Mouse (Mus musculus): ENCODE data around the gene Topbp1.

The Topbp1 gene

DNA sequence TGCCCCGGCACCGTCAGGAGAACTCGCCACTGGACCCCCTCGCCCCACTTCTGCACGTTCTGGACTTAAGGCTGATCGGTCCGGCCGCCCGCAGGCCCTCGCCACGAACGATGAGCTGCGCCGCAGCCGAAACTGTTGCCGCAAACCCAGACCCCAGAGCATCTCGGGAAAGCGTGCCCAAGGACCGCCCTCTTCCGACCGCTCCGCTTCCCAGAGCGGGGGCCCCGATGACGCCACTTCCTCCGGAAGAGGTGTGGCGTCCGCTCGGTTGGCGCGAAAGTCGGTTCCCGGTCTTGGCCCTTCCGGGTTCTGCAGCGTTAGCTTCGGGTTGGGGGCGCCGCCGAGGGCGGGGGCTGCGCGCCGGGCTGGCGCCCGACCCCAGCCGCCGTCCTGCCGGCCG lies at the start of gene Topbp1, which contains the start of gene 1300017J02Rik:
Gene Topbp1, plus strand, starts transcription at position 289 of the 400 bp plus-strand sequence.
Gene 1300017J02Rik, minus strand, starts transcription at position 156 of the 400 bp plus-strand sequence.
- in situ Hi-C loops (cut with MboI, MseI): loop anchor here in 1 of 2 experiments (5.0 kb wide), 1 partner anchor 78 kb away; no protein-coding TSS in a partner anchor

DNA sequence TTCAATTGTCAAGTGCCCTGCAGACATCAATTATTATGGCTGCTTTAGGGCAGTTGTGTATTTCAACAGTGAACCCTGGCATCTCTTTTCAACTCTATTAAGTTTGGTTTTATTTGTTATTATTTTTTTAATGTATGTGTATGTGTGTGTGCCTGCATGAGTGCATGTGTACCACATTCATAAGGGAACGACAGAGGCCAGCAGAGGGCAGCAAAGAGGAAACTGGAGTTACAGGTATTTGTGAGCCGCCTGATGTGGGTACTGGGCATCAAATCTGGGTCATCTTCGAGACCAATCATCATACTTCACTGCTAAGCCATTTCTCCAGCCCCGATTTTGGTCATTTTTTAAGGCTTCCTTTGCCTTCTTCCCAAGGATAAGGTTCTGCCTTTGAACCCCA lies 39.2 kb upstream of the Topbp1 start:
- in situ Hi-C loops (cut with MboI, MseI): no loop called here

DNA sequence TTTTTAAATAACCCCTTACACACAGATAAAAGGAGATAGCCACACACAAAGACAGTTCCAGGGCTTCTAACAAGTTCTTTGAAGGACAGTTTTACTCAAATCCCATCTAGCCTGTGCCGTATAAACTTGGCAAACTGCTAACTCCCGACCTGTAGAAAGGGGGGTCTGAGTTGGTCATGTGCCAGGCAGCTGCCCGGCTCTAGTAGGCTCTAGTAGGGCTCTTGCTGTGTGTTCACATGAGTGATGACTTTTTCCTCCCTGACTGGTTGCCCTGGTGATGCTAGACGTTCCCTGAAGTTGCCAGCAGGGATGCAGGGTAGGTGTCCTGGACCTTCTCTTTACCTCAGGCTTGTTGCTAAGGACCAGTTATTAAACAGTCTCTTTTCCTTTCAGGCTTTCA lies 33.9 kb upstream of the Topbp1 start:
- in situ Hi-C loops (cut with MboI, MseI): no loop called here

DNA sequence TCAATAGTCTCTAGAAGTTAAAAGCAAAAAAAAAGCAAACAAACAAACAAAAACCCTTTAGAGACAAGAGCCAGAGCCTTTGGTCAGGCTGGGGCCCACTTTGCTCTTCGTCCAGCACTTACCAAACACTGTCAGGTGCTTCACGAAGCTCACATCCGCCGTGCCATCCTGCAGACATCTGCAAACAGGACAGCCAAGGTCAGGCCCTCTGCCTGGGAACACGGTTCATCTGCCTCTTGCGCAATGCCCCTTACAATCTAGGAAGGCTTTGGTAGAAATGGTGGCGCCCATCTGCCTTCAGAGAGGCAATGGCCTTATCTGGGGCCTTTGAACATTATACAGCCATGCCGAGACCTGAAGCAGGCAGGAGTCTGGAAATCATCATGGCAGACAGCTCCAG lies 30.2 kb upstream of the Topbp1 start:
- in situ Hi-C loops (cut with MboI, MseI): loop anchor here in 1 of 2 experiments (25.0 kb wide), 1 partner anchor 188 kb away; no protein-coding TSS in a partner anchor

DNA sequence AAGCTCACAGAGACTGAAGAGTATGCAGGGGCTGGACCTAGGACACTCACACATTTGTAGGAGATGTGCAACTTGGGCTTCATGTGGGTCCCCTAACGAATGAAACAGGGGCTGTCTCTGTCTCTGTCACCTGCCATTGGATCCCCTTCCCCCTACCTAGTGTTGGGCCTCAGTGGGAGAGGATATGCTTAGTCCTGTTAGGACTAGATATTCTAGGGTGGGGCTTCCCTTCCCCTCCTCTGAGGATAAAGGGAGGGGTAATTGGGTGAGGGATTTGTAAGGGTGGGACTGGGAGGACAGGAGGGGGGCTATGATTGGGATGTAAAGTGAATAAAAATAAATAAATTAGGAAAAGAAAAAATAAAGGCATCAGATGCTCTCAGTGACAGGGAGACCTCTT lies 29.3 kb upstream of the Topbp1 start:
- in situ Hi-C loops (cut with MboI, MseI): loop anchor here in 1 of 2 experiments (25.0 kb wide), 1 partner anchor 188 kb away; no protein-coding TSS in a partner anchor

DNA sequence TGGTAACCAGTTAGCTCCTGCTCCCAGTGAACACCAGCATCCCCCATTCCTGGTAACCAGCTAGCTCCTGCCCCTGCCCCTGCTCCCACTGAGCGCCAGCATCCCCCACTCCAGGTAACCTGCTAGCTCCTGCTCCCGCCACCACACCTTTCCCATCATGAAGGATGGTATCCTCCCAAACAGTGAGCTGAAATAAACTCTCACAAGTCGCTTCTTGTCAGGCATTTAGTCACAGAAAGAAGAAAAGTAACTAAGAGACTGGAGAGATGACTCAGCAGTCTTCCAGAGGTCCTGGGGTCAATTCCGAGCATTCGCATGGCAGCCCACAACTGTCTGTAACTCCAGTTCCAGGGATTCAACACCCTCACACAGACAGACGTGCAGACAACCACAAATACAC lies 28.1 kb upstream of the Topbp1 start:
- in situ Hi-C loops (cut with MboI, MseI): loop anchor here in 1 of 2 experiments (25.0 kb wide), 1 partner anchor 190 kb away; no protein-coding TSS in a partner anchor

DNA sequence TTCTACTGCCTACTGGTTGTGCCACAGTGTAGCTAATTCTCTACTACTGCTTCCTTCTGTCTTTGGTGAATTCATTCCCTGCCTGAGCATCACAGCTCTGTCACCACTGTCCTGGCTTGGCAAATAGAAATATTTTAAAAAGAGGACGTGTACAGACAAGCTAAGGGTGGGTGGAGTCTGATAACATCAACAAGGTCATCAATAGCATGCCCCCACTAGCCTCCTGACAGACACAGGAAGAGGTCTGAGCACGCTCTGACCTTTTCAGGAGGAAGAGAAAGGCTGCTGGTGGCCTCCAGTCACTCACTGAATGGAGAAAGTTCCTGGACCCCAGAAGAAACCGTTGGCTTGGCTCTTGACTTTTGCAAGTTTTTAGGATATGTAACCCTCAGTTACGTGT lies 18.6 kb upstream of the Topbp1 start:
- in situ Hi-C loops (cut with MboI, MseI): loop anchor here (10.0 to 25.0 kb wide), 2 partner anchors 199 to 202 kb away; no protein-coding TSS in a partner anchor

DNA sequence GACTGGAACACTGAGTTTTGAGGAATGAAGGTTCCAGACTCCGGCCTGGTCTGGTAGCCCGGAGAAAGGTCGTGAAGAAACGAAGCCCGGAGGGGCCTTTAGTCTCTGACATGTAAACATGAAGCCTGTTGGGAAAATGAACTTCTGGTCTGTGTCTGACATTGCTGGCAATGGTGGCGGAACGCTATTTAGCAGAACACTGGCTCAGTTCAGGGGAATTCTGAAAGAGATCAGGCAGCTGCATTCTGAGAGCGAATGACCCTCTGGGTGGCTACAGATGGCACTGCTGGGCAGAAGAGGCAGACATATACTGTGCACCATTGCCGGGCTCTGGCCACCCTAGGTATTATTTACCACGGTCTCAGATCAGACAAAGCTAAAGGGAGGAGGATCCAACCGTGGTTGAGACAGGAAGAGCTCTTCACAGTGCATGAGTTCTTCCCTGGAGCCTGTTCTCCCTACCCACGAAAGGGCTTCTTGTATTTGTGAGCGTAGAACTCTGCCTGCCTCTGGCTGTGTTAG lies 18.1 kb upstream of the Topbp1 start:
- in situ Hi-C loops (cut with MboI, MseI): loop anchor here (10.0 to 25.0 kb wide), 2 partner anchors 200 to 202 kb away; no protein-coding TSS in a partner anchor

DNA sequence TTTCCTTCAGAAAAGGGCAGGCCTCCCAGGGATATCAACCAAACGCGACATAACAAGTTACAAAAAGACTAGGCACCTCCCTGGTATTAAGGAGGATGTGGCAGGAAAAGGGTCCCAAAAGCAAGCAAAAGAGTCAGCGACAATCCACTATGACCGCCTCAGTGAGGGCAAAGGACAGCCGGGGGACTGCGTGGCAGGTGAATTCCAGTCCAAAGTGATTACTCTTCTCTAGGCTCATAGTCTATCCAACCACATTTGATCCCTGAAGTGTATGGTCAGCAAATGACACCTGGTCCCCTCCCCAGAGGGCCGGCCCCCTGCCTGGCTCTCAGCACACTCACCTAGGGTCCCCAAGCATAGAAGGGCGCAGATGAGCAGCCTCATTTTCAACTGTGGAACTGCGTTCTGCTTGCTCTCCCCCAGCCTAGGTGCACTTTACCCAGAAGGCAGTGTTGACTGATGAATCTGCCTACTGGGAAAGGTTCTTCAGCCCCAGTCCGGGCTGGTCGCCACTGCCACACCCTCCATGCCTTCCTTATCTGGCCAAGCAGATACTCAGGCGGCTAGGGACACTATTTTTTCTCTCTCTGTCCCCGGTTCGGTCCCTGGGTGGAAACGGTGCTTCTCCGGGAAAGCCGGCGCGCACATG lies 17.1 kb upstream of the Topbp1 start:
- in situ Hi-C loops (cut with MboI, MseI): loop anchor here (10.0 to 25.0 kb wide), 2 partner anchors 201 to 203 kb away; no protein-coding TSS in a partner anchor

DNA sequence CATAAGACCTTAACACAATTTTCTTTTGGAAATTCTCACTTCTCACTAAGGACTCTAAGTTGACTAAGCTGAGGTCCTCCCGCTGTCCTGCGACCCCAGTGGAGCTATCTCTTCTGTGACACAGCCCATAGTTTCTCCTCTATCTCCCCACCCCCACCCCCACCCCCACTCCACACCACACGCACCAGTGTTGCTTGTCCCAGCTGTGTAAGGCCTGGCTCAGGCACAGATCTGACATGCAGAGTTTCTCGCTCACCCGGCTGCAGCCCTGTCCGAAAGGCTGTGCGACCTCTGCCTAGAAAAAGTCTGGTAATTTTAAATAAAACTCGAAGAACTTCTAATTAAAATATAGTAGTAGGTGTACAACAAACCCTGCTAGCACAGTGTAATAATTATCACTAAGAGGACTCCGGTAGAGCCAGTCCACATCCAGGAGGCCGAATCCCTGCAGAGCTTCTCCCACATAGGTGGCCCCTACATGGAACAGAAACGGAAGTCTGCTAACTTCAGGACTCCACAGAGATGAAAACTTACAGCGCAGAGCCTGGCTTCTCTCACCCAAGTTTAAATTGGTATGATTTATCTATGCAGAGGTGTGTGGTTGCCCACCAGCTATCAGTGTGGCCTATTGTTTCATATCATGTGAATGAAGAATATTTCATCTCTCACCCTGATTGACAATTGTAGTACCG lies 16.4 kb upstream of the Topbp1 start:
- in situ Hi-C loops (cut with MboI, MseI): loop anchor here (10.0 to 25.0 kb wide), 2 partner anchors 201 to 204 kb away; no protein-coding TSS in a partner anchor

DNA sequence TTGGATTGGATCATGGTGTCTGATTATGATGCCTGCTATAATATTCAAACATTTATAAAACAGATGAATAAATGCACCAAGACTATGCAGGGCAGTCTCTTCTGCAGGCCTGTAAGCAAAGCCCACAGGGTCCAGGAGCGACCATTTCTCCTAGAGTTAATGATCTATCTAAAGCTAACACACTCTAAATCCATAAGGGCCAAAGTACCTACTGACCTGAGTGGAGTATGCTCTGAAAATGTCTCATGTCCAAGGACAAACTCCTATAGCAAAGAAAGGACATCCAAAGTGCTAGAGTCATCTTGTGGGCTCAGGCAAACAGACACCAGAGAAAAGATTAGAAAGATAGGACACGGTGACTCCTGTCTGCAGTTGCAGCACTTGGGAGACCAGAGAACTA lies 10.5 kb upstream of the Topbp1 start:
- in situ Hi-C loops (cut with MboI, MseI): loop anchor here in 1 of 2 experiments (25.0 kb wide), 1 partner anchor 207 kb away; no protein-coding TSS in a partner anchor

DNA sequence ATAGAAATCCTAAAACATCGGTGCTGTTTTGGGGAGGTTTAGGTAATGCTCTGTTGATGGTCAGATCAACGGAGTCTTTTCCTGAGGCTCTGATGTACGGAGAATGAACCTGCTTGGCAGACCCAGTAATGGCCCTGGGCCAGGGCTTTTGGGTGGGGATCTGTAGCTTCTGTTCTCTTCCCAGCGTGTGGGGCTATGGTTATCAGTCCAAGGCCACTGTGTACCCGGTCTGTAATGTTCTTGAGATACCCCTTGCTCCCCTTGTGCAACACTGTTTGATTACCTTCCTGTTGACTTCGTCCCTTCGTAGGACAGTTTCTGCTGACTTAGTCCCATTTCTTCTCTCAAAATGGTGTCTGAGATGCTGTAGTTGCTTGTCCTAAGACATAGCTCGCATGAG lies 3.9 kb upstream of the Topbp1 start:
- in situ Hi-C loops (cut with MboI, MseI): loop anchor here in 1 of 2 experiments (5.0 kb wide), 1 partner anchor 74 kb away; no protein-coding TSS in a partner anchor

DNA sequence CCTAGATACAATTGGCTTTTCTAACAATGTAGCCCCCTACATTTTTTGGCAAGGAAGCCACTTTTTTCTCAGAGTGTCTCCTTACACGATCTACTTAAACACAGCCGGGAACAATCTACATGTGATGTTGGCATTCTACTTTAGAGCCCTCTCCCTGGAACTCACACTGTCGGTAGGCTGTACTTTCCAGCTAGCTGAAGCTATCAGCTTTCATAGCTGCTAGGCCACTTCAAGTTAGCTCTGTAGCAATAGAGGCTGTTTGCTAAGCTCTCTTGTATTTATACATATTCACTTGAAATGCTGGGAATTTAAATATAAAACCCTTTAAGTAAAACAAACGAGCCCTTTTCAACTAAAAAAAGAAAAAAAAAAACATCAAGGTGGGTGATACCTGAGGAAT lies 2.8 kb upstream of the Topbp1 start:
- in situ Hi-C loops (cut with MboI, MseI): loop anchor here in 1 of 2 experiments (5.0 kb wide), 1 partner anchor 75 kb away; no protein-coding TSS in a partner anchor

DNA sequence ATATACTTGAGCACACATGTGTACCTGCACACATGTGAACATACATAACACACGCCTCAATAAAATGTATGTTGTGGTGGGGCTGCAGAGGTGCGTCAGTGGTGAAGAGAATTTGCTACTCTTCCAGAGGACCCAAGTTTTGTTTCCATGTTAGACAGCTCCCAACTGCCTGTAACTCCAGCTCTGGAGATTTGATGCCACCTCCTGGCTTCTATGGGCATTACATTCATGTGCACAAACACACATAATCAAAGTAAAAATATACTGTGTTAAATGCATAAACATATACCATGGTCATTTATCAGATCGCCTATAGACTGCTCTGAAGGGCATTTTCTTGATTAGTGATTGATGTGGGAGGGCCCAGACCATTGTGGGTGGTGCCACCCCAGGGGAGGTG lies 2.3 kb upstream of the Topbp1 start:
- in situ Hi-C loops (cut with MboI, MseI): loop anchor here in 1 of 2 experiments (5.0 kb wide), 1 partner anchor 75 kb away; no protein-coding TSS in a partner anchor

DNA sequence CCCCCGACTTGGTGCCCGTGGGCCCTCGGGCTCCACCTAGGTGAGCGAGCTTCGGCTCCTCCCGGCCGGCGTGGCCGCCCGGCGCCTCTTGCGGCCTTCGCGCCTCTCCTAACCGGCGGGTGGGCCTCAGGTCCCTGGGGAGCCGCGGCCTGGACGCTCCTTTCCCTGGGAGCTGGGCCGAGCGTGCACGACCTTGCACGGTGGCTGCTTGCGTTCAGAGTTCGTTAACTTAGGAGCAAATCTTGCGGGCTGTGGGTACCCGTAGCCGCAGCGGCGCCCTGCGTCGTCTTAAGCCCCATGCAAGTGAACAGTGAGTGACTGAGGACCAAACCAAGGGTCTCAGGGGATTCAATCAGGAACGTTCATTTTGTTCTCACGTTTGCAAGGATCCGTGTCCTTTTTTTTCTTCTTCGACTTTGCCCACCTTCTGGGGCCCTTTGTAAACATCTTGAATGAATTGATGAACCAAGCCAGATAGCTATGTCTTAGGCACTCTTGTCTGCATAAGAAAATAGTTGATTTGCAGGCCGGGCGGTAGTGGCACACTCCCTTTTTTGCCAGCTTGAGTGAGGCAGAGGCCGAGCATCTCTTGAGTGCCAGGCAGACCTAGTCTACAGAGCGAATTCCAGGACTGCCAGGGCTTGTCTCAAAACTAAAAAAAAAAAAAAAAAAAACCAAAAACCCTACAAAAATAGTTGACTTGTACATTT lies 472 bp downstream of the Topbp1 start:
- in situ Hi-C loops (cut with MboI, MseI): no loop called here

DNA sequence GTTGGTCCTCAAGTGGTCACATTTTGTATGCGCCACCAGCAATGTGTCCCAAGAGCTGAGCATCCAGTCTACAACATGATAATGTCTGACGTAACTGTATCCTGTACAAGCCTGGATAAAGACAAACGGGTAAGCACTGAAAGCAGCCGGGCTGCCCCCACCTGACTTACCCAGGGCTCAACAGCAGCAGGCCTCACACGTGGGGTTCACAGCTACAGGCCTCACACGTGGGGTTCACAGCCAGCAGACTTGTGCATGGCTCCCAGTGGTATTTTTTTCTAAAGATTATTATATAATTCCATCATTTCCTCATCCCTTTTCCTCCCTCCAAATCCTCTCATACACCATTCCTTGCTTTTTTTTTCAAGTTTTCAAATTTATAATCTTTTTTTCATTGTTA lies 4.8 kb downstream of the Topbp1 start:
- in situ Hi-C loops (cut with MboI, MseI): no loop called here

DNA sequence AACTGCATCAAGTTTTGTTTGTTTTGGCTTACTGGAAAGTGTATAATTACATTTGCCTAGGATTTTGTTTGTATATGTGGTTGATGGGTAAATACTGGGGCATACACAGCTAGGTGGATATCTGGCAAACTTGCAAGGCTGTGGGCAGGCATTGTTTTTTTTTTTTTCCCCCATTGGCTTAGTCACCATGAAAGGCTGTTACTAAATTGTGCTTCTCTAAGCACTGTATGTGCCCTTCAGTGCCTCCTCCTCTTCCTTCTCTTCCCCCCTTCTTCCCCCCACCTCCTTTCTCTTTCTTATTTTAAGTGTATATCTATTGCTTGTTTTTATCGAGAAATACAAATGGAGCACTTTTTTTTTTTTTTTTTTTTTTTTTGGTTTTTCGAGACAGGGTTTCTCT lies 19.7 kb downstream of the Topbp1 start:
- in situ Hi-C loops (cut with MboI, MseI): loop anchor here (5.0 to 25.0 kb wide), 2 partner anchors 33 to 1738 kb away; partner anchors contain the start of gene Mrpl3 (in 1 of the 2)

DNA sequence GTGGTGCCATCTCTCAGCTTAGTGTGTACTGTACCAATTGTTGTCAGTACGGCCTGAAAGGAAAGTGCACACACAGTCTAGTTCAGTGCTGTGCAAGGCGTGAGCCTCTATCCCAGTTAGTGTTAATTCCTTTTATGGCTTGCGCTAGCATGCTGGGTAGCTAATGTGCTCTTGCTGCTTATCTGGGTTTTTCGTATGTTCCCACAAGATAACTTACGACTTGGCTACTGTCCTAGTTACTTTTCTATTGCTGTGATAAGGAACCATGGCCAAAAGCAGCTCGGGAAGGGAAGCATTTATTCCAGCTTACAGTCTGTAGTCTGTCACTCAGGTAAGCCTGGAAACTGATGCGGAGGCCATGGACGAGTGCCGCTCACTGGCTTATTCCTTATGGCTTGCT lies 21.4 kb downstream of the Topbp1 start:
- in situ Hi-C loops (cut with MboI, MseI): loop anchor here in 1 of 2 experiments (25.0 kb wide), 1 partner anchor 1736 kb away; the partner anchor contains the start of gene Mrpl3

DNA sequence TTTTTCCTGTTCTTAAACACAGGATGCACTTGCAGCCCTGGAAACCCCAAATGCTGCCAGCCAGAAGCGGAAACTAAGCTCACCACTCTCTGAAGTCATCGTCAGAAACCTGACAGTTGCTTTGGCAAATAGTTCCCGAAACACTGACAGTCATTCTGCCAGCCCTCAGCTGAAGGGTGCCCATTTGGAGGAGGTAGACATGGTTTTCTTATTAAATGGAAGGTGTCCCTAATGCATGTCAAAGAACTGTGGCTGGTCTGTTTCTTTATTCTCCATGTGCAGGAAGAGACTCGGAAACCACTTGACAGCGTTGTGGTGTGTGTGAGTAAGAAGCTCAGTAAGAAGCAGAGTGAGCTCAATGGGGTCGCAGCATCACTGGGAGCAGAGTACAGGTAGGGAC lies 27.6 kb downstream of the Topbp1 start:
- in situ Hi-C loops (cut with MboI, MseI): loop anchor here in 1 of 2 experiments (25.0 kb wide), 1 partner anchor 1730 kb away; the partner anchor contains the start of gene Mrpl3

DNA sequence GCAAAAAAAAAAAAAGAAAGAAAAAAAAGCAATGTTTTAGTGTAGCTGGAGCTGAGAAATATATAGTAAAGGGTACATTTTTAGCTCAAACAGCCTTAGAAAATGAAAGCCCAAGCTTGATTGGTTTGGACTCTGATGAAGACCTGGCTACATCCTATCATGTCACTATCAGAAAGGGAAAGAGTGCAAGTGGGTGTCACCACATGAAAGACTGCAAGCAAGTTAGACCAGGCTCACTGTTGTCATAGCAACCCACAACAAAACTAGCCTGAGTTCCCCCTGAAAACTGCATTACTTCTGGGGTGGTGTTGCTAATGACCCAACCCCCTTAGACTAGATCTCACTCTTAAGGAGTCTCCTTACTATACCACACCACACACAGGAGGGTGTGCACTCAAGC lies 31.9 kb downstream of the Topbp1 start:
- in situ Hi-C loops (cut with MboI, MseI): loop anchor here in 1 of 2 experiments (25.0 kb wide), 1 partner anchor 1725 kb away; the partner anchor contains the start of gene Mrpl3

DNA sequence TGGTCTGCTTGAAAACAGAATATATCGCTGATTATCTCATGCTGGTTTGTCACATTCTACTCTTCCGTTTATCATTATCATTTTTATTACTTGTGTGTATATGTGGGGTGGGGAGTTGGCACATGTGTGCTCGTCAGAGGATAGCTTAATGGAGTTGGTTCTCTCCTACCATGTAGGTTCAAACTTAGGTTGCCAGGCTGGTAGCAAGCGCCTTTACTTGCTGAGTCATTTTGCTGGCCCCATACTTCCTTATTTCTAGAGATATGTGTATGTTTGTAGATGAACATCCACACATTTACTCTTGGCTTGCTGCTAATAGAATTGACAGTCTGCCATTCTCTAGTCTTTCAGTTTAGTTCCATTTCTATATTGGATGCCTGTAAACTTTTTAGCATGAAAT lies 42.0 kb downstream of the Topbp1 start:
- in situ Hi-C loops (cut with MboI, MseI): loop anchor here in 1 of 2 experiments (25.0 kb wide), 1 partner anchor 1715 kb away; the partner anchor contains the start of gene Mrpl3

Measured in T-helper 17 cell (primary cell).